7 mouse cellular contexts compared by ENCODE assay signal in genomic region chr17:46202421-46203071, GRCm38 (mm10). TPM values are rescaled to one million over a fixed set of nuclear protein-coding genes. Genes with fewer than 3 reads are reported as not detected.
DNase-seq lines count a peak whose midpoint lies in the region; ATAC-seq and TF ChIP-seq lines count a peak whose summit lies in the region.

Gene Polh, minus strand, starts transcription at chr17:46202645.
Gene Xpo5, plus strand, starts transcription at chr17:46202782.

- H3K4me1 ChIP-seq in intestine, postnatal 0 days (replicated peaks; ENCODE audit: control insufficient read depth, insufficient read depth, low read length) = no peaks in the 10 kb centered on the region; the same call in 1 of the 2 replicates
- H3K4me1 ChIP-seq in midbrain, embryonic 12.5 days = peaks cover 30% of the 10 kb centered on the region
- peaks cover 2% of the 10 kb centered on the region; the same call in 1 of the 2 replicates for H3K4me1 ChIP-seq in small intestine, adult 2 months (ENCODE audit: control insufficient read depth, insufficient read depth, insufficient read length, low read length)

- H3K27me3 ChIP-seq in intestine, postnatal 0 days (replicated peaks; ENCODE audit: control insufficient read depth, insufficient read depth, low read length) = no peaks in the 10 kb centered on the region
- no peaks in the 10 kb centered on the region for H3K27me3 ChIP-seq in midbrain, embryonic 12.5 days
- no peaks in the 10 kb centered on the region for H3K27me3 ChIP-seq in small intestine, adult 2 months (ENCODE audit: control insufficient read depth, insufficient read depth, low read length)

- H3K4me3 ChIP-seq in intestine, postnatal 0 days (ENCODE audit: low read depth, low read length) = peak within 1 kb of the TSS; percentile 98
- H3K4me3 ChIP-seq in midbrain, embryonic 12.5 days = peak within 1 kb of the TSS; percentile 96
- H3K4me3 ChIP-seq in small intestine, adult 2 months (ENCODE audit: low read depth, low read length) = peak within 1 kb of the TSS; percentile 84

- WGBS in intestine, postnatal 0 days = under 1% methylated on average over 66 of the region's 66 CpGs
- under 1% methylated on average over 65 of the region's 66 CpGs for WGBS in midbrain, embryonic 12.5 days
- under 1% methylated on average over 65 of the region's 66 CpGs for WGBS in small intestine, adult 2 months

- peaks cover 29% of the 10 kb centered on the region for H3K36me3 ChIP-seq in intestine, postnatal 0 days (ENCODE audit: control insufficient read depth, insufficient read depth)
- H3K36me3 ChIP-seq in midbrain, embryonic 12.5 days = peaks cover 38% of the 10 kb centered on the region
- peaks cover 6% of the 10 kb centered on the region; the same call in 1 of the 2 replicates for H3K36me3 ChIP-seq in small intestine, adult 2 months (ENCODE audit: control insufficient read depth, insufficient read depth, low read length)

- peak within 1 kb of the TSS; percentile 90 for H3K4me2 ChIP-seq in intestine, postnatal 0 days (replicated peaks; ENCODE audit: low read depth)
- peak within 1 kb of the TSS; percentile 86 for H3K4me2 ChIP-seq in midbrain, embryonic 12.5 days (replicated peaks)

- no peaks in the 10 kb centered on the region for H3K9me3 ChIP-seq in intestine, postnatal 0 days (ENCODE audit: control insufficient read depth)
- no peaks in the 10 kb centered on the region for H3K9me3 ChIP-seq in midbrain, embryonic 12.5 days

- peak within 1 kb of the TSS; percentile 70 for H3K27ac ChIP-seq in intestine, postnatal 0 days (ENCODE audit: low read depth, low read length)
- peak within 1 kb of the TSS; percentile 87 for H3K27ac ChIP-seq in midbrain, embryonic 12.5 days (replicated peaks)
- peak within 1 kb of the TSS; percentile 31 for H3K27ac ChIP-seq in small intestine, adult 2 months (ENCODE audit: insufficient read depth, low read depth, low read length)

- intact Hi-C loops in left cerebral cortex, postnatal 4 days (cut with DNase I) = no loop called here

- peak; percentile 96 for ATAC-seq in intestine, postnatal 0 days
- peak; percentile 94 for ATAC-seq in midbrain, embryonic 12.5 days (ENCODE audit: low FRiP score, low read depth)

- 0 out of 2 replicates have a peak, but pooled peaks have one; percentile 22 for TF ChIP-seq POLR2A in small intestine, adult 2 months (IDR thresholded peaks at IDR 0.05; ENCODE audit: low read depth, low read length)

- H3K9ac ChIP-seq in intestine, postnatal 0 days (ENCODE audit: low read depth, low read length) = peak within 1 kb of the TSS; percentile 86
- peak within 1 kb of the TSS; percentile 86 for H3K9ac ChIP-seq in midbrain, embryonic 12.5 days (replicated peaks)

- TF ChIP-seq CTCF in intestine, postnatal 0 days (IDR thresholded peaks at IDR 0.05; ENCODE audit: low read depth) = peak; percentile 27; the same call in 1 of the 2 replicates
- TF ChIP-seq CTCF in small intestine, adult 2 months (IDR thresholded peaks at IDR 0.05; ENCODE audit: extremely low read depth, insufficient read length, insufficient replicate concordance, low read depth, low read length) = no peak

- DNase-seq in adrenal gland, adult 8-10 months = peak; percentile 90
- peak; percentile 95 for DNase-seq in embryo, embryonic 9.5 days (ENCODE audit: extremely low spot score)
- peak; percentile 31 for DNase-seq in gonadal fat pad, adult 2 months (ENCODE audit: low read depth)
- peak; percentile 94 for DNase-seq in left cerebral cortex, postnatal 4 days

RNA-seq across cellular contexts. Expression of gene Polh, which starts in this region (rescaled TPM):
- 10 to 100 TPM; 37.5 to 44.0 (median 40.7) TPM for total RNA-seq in adrenal gland, adult 8-10 months (2022)
- 4.9 and 6.3 TPM in 2 replicates for polyA plus RNA-seq in gonadal fat pad, adult 2 months (2012; rRNA removed)
- polyA plus RNA-seq in intestine, postnatal 0 days (2015; fragmentation: Nextera tagmentation; extraction: Ambion mirVana) = 4.7 and 5.7 TPM in 2 replicates
- total RNA-seq in left cerebral cortex, postnatal 4 days (2021) = 10 to 100 TPM in 1 of 2 experiments, 1 to 10 TPM in 1; 9.7 to 10.7 TPM
- 12.4 and 13.2 TPM in 2 replicates for polyA plus RNA-seq in midbrain, embryonic 12.5 days (2016; fragmentation: Nextera tagmentation; extraction: Ambion mirVana)
- polyA plus RNA-seq in small intestine, adult 2 months (2012; rRNA removed) = 1.0 and 1.7 TPM in 2 replicates

RNA-seq across cellular contexts. Expression of gene Xpo5, which starts in this region (rescaled TPM):
- 10 to 100 TPM; 70.8 to 95.4 (median 74.0) TPM for total RNA-seq in adrenal gland, adult 8-10 months (2022)
- 43.0 and 44.9 TPM in 2 replicates for polyA plus RNA-seq in gonadal fat pad, adult 2 months (2012; rRNA removed)
- polyA plus RNA-seq in intestine, postnatal 0 days (2015; fragmentation: Nextera tagmentation; extraction: Ambion mirVana) = 7.7 and 8.2 TPM in 2 replicates
- 10 to 100 TPM; 45.0 to 46.3 TPM for total RNA-seq in left cerebral cortex, postnatal 4 days (2021)
- 63.1 and 63.2 TPM in 2 replicates for polyA plus RNA-seq in midbrain, embryonic 12.5 days (2016; fragmentation: Nextera tagmentation; extraction: Ambion mirVana)
- 5.3 and 8.4 TPM in 2 replicates for polyA plus RNA-seq in small intestine, adult 2 months (2012; rRNA removed)

Comparison
In these comparisons a context has a peak if more than half of its experiments do, and no peak if none do; other contexts are left out.
1. Peak in every context shown above with its lines: DNase-seq, ATAC-seq, H3K4me3 ChIP-seq and H3K27ac ChIP-seq.
2. DNase-seq: peak in every context shown above with its lines; median percentile 95 in embryo, embryonic 9.5 days; 94 in left cerebral cortex, postnatal 4 days; 90 in adrenal gland, adult 8-10 months; 31 in gonadal fat pad, adult 2 months.
3. H3K27ac ChIP-seq: peak in every context shown above with its lines; median percentile 87 in midbrain, embryonic 12.5 days; 70 in intestine, postnatal 0 days; 31 in small intestine, adult 2 months.